Mouse (Mus musculus) liver, embryonic 14.5 days (tissue): Measurements from ENCODE around the gene Ak9. TPM values are rescaled to one million over a fixed set of nuclear protein-coding genes. Genes with fewer than 3 reads are reported as not detected.

Source experiments
- ATAC-seq: fragments of 200-750 bp; cut with Nextera tagmentation; 2 replicates; pipeline ENCODE4 v1.8.0; 2017; ENCODE audit warnings: moderate number of reproducible peaks, mild to moderate bottlenecking, moderate library complexity; ENCODE audit not compliant: insufficient read depth
- DNase-seq, 3 experiments: peaks; one replicate each; pipeline ENCODE4 v3.0.0-alpha.2; 2012 to 2013; ENCODE audit warnings: low read depth in 3 of 3, low spot score in 3 of 3
- H3K27ac ChIP-seq: fragments of 300-500 bp; sonication (generic); 2 replicates; pipeline ENCODE4 v1.5.1; 2014; ENCODE audit warnings: moderate library complexity, mild to moderate bottlenecking, control low read depth, inconsistent platforms
- H3K27me3 ChIP-seq: fragments of 300-500 bp; sonication (generic); 2 replicates; pipeline ENCODE4 v1.6.1; 2014; ENCODE audit warnings: mild to moderate bottlenecking, low read length, moderate library complexity; ENCODE audit not compliant: control insufficient read depth, insufficient read depth
- H3K36me3 ChIP-seq: fragments of 300-500 bp; sonication (generic); replicated peaks from 2 replicates; pipeline ENCODE4 v1.6.1; 2014; ENCODE audit warnings: low read depth; ENCODE audit not compliant: control insufficient read depth, insufficient read depth
- H3K4me1 ChIP-seq, 2 experiments: fragments of 200-500 bp in 1 of 2; fragments of 300-500 bp in 1 of 2; sonication (generic) in 1 of 2; replicated peaks; 2 replicates each; pipeline ENCODE4 v1.6.1; 2012 to 2014; ENCODE audit warnings: antibody characterized with exemption in 1 of 2, inconsistent platforms in 1 of 2, low read length in 1 of 2; ENCODE audit not compliant: control insufficient read depth in 2 of 2, insufficient read depth in 2 of 2
- H3K4me2 ChIP-seq: fragments of 300-500 bp; sonication (generic); 2 replicates; pipeline ENCODE4 v1.6.1; 2014; ENCODE audit warnings: low read depth, mild to moderate bottlenecking, control low read depth, moderate library complexity
- H3K4me3 ChIP-seq, 2 experiments: fragments of 200-500 bp in 1 of 2; fragments of 300-500 bp in 1 of 2; sonication (generic) in 1 of 2; 2 replicates each; pipeline ENCODE4 v1.5.1; 2012 to 2014; ENCODE audit warnings: low read depth in 2 of 2, low read length in 2 of 2, mild to moderate bottlenecking in 2 of 2, control low read depth in 1 of 2, inconsistent platforms in 1 of 2, moderate library complexity in 1 of 2; ENCODE audit not compliant: insufficient read depth in 1 of 2
- H3K9ac ChIP-seq: fragments of 300-500 bp; sonication (generic); replicated peaks from 2 replicates; pipeline ENCODE4 v1.6.1; 2014; ENCODE audit warnings: mild to moderate bottlenecking, control low read depth, moderate library complexity
- H3K9me3 ChIP-seq: fragments of 300-500 bp; sonication (generic); 2 replicates; pipeline ENCODE4 v1.6.1; 2016; ENCODE audit warnings: low read length, mixed read lengths; ENCODE audit not compliant: control insufficient read depth
- CTCF ChIP-seq: IDR thresholded peaks from 2 replicates; pipeline ENCODE4 v1.5.1; 2016; ENCODE audit warnings: antibody characterized with exemption, low read depth, control low read depth
- EP300 ChIP-seq: IDR thresholded peaks from 2 replicates; pipeline ENCODE4 v1.6.1; 2016; ENCODE audit warnings: antibody characterized with exemption, low read depth
- WGBS: fragments of 180-500 bp; shearing (Covaris S2); extraction: QIAGEN DNeasy Blood & Tissue Kit; methylation state at CpG from one replicate; pipeline ENCODE4 v1.1.7; 2014; ENCODE audit not compliant: insufficient replicate concordance; 5-methylcytosine and 5-hydroxymethylcytosine counted together
- polyA plus RNA-seq, 2 experiments: library from polyadenylated mRNA; depleted of rRNA in 1 of 2; stranded (reverse) in 1 of 2; unstranded in 1 of 2; fragments of >200 nt; fragmentation: Nextera tagmentation in 1 of 2; extraction: Ambion mirVana in 1 of 2; gene quantifications; 2 replicates each; pipeline versions ENCODE4 v1.2.1 to v1.2.3; 2012 to 2014

Gene Ak9
- polyA plus RNA-seq, 2 experiments: not detected

- WGBS: 43% methylated on average over 1 of the region's 1 CpGs
- no peak for DNase-seq
- no peak for ATAC-seq
- Histone ChIP-seq H3K27ac (peak overlapping the region; percentile 30; the same call in 1 of the 2 replicates), H3K4me2 (peak overlapping the region; percentile 7; the same call in 1 of the 2 replicates), H3K9ac (no peak overlapping the region), H3K36me3 (no peaks in the 10 kb centered on the region), H3K27me3 (no peaks in the 10 kb centered on the region), H3K4me1 (peaks cover 34 to 46% of the 10 kb centered on the region in 2 experiments), H3K9me3 (no peaks in the 10 kb centered on the region), H3K4me3 (no peak overlapping the region)
- TF ChIP-seq EP300: no peak
- no peak for TF ChIP-seq CTCF
Measured at GRCm38 (mm10) chr10:41474981-41475391, 171.2 kb downstream of the Ak9 start.

GRCm38 (mm10) chr10:41476171-41477017, 172.6 kb downstream of the Ak9 start, which contains the start of gene Mical1:
TSS of gene Mical1 (plus strand) at chr10:41476314.
- DNase-seq: peak in 2 of 3 experiments; percentile 41 to 52
- TF ChIP-seq CTCF (peak; percentile 5; the same call in 1 of the 2 replicates), EP300 (no peak)
- H3K27ac ChIP-seq: peak within 1 kb of the TSS; percentile 30; the same call in 1 of the 2 replicates
- peak; percentile 75 for ATAC-seq
- no peaks in the 10 kb centered on the region for H3K9me3 ChIP-seq
- H3K9ac ChIP-seq: peak within 1 kb of the TSS; percentile 47
- H3K4me1 ChIP-seq: peaks cover 34 to 51% of the 10 kb centered on the region in 2 experiments
- no peaks in the 10 kb centered on the region for H3K27me3 ChIP-seq
- H3K4me3 ChIP-seq: peak within 1 kb of the TSS; percentile 54 to 66
- peak within 1 kb of the TSS; percentile 79 for H3K4me2 ChIP-seq
- under 1% methylated on average over 35 of the region's 35 CpGs for WGBS
- H3K36me3 ChIP-seq: no peaks in the 10 kb centered on the region

- peak overlapping the region; percentile 54 to 66 for H3K4me3 ChIP-seq
- no peak for ATAC-seq
- peak overlapping the region; percentile 79 for H3K4me2 ChIP-seq
- no peak for DNase-seq
- peaks cover 34 to 52% of the 10 kb centered on the region in 2 experiments for H3K4me1 ChIP-seq
- TF ChIP-seq EP300 (no peak), CTCF (no peak)
- WGBS: 1% methylated on average over 9 of the region's 9 CpGs
- no peaks in the 10 kb centered on the region for H3K36me3 ChIP-seq
- H3K27me3 ChIP-seq: no peaks in the 10 kb centered on the region
- no peaks in the 10 kb centered on the region for H3K9me3 ChIP-seq
- no peak overlapping the region; the same call in 1 of the 2 replicates for H3K27ac ChIP-seq
- peak overlapping the region; percentile 47 for H3K9ac ChIP-seq
Measured at GRCm38 (mm10) chr10:41477018-41477277, 173.2 kb downstream of the Ak9 start.

- DNase-seq: peak in 1 of 3 experiments; percentile 43
- no peak overlapping the region; the same call in 1 of the 2 replicates for H3K27ac ChIP-seq
Measured at GRCm38 (mm10) chr10:41477278-41478181, 173.8 kb downstream of the Ak9 start.

More at GRCm38 (mm10) chr10:41477278-41478181, 173.8 kb downstream of the Ak9 start:
- peaks cover 34 to 50% of the 10 kb centered on the region in 2 experiments for H3K4me1 ChIP-seq
- H3K27me3 ChIP-seq: no peaks in the 10 kb centered on the region
- no peaks in the 10 kb centered on the region for H3K36me3 ChIP-seq
- 4% methylated on average over 20 of the region's 20 CpGs for WGBS
- peak overlapping the region; percentile 47 for H3K9ac ChIP-seq
- peak overlapping the region; percentile 79 for H3K4me2 ChIP-seq
- peak; percentile 53 for ATAC-seq
- TF ChIP-seq CTCF (0 out of 2 replicates have a peak, but pooled peaks have one; percentile 13), EP300 (no peak)
- H3K9me3 ChIP-seq: no peaks in the 10 kb centered on the region
- peak overlapping the region; percentile 54 to 66 for H3K4me3 ChIP-seq
